In the genomic region with DNA sequence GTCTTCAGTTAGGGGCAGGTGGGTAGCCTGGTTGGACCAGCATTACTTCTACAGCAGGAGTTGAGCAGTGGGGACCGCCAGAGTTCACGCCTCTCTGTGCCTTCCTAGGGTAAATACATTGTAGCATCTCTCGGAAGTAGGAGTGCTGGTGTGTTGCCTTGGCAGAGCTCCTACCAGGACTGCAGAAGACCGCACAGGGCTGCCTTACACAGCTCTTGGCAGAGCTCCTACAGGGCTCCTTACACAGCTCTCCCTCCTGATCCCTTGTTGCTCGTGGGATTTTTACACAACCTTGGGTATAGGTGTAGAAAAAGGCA, we compare ENCODE assay signal across 25 mouse cellular contexts. TPM values are rescaled to one million over a fixed set of nuclear protein-coding genes. Genes with fewer than 3 reads are reported as not detected.
DNase-seq lines count a peak whose midpoint lies in the region; ATAC-seq lines count a peak whose summit lies in the region.
"Had no signal": no experiment of that assay in that cellular context is flagged by ENCODE, and none has a peak within 500 bp of the region (broad histone marks: within the 10 kb centered on the region; RNA-seq: fewer than 3 reads in every experiment).

No protein-coding gene starts in this region.

- peak overlapping the region; percentile 15; the same call in 1 of the 2 replicates for H3K27ac ChIP-seq in lung, embryonic 15.5 days
- H3K27ac ChIP-seq: embryonic facial prominence, embryonic 13.5 days; heart, embryonic 15.5 days; hindbrain, embryonic 12.5 days; liver, embryonic 12.5 days; macrophage had no signal

- peaks cover 30% of the 10 kb centered on the region for H3K4me1 ChIP-seq in lung, embryonic 15.5 days
- H3K4me1 ChIP-seq: embryonic facial prominence, embryonic 13.5 days had no signal

- 61% methylated on average over 5 of the region's 5 CpGs for WGBS in lung, embryonic 15.5 days

- no peak overlapping the region for H3K4me3 ChIP-seq in lung, embryonic 15.5 days
- H3K4me3 ChIP-seq: embryonic facial prominence, embryonic 13.5 days; heart, embryonic 15.5 days; hindbrain, embryonic 12.5 days; liver, embryonic 12.5 days had no signal

- no peak overlapping the region for H3K9ac ChIP-seq in lung, embryonic 15.5 days
- H3K9ac ChIP-seq: embryonic facial prominence, embryonic 13.5 days; heart, embryonic 15.5 days; hindbrain, embryonic 12.5 days; liver, embryonic 12.5 days had no signal

- no peak overlapping the region for H3K4me2 ChIP-seq in lung, embryonic 15.5 days
- H3K4me2 ChIP-seq: embryonic facial prominence, embryonic 13.5 days; heart, embryonic 15.5 days; hindbrain, embryonic 12.5 days; liver, embryonic 12.5 days had no signal

- no peaks in the 10 kb centered on the region for H3K36me3 ChIP-seq in lung, embryonic 15.5 days
- H3K36me3 ChIP-seq: heart, embryonic 15.5 days; hindbrain, embryonic 12.5 days had no signal

- ATAC-seq in frontal cortex, adult (ENCODE audit: low TSS enrichment), result peak; percentile 66
- ATAC-seq in lung, embryonic 15.5 days (ENCODE audit: borderline replicate concordance, extremely low read depth, low FRiP score, low TSS enrichment), result no peak
- ATAC-seq: activated CD4-positive, CD25-positive, alpha-beta regulatory T cell, adult 4 months; CD4-positive, CD25-positive, alpha-beta regulatory T cell, adult 4 months; forebrain, embryonic 16.5 days; liver, embryonic 12.5 days had no signal

- no peaks in the 10 kb centered on the region for H3K27me3 ChIP-seq in lung, embryonic 15.5 days
- H3K27me3 ChIP-seq: embryonic facial prominence, embryonic 13.5 days; heart, embryonic 15.5 days; hindbrain, embryonic 12.5 days; liver, embryonic 12.5 days had no signal

- no peaks in the 10 kb centered on the region for H3K9me3 ChIP-seq in lung, embryonic 15.5 days
- H3K9me3 ChIP-seq: embryonic facial prominence, embryonic 13.5 days; heart, embryonic 15.5 days had no signal

- DNase-seq in frontal cortex, adult 2 months (ENCODE audit: extremely low spot score in 1 of 2, low spot score in 1 of 2), result no peak
- DNase-seq in lung, postnatal 25 days (ENCODE audit: low spot score), result no peak
- peak; percentile 55 for DNase-seq in brain, adult 2 months (ENCODE audit: low read depth, low spot score)
- DNase-seq in testis, postnatal 10 days (ENCODE audit: low spot score), result peak; percentile 48
- no peak for DNase-seq in embryo, embryonic 9.5 days (ENCODE audit: extremely low spot score)
- DNase-seq: adrenal gland, adult 8-10 months; cerebellum, adult 11-12 months; embryo, embryonic 11 days; gastrocnemius, postnatal 10 days; heart, postnatal 36 days; kidney, adult 11 months; kidney, postnatal 25 days; midbrain, embryonic 14.5 days; thymus, adult 2 months; thymus, postnatal 36 days had no signal

RNA-seq across cellular contexts. Expression of a gene that starts 15.3 kb away (rescaled TPM):
- polyA plus RNA-seq in frontal cortex, adult 2 months (2012; rRNA removed), result 24.9 and 27.0 TPM in 2 replicates
- polyA plus RNA-seq in lung, embryonic 15.5 days (2015; fragmentation: Nextera tagmentation; extraction: Ambion mirVana), result 57.5 and 58.5 TPM in 2 replicates

Comparison
In these comparisons a context has a peak if more than half of its experiments do, and no peak if none do; other contexts are left out.
1. DNase-seq: peak in brain, adult 2 months (single experiment) and testis, postnatal 10 days (single experiment); none in frontal cortex, adult 2 months (0 of 2), lung, postnatal 25 days (single experiment) and embryo, embryonic 9.5 days (single experiment).